Mouse (Mus musculus) urinary bladder, adult 18-20 months (tissue): ENCODE measurements at regions not wholly inside any gene's neighbourhood (a gene's known extent, or its start where the extent isn't known, plus 50 kb on each side); places are given as distances from the start of the nearest gene placed in this dataset.

Experiments used
- DNase-seq, 2 experiments: peaks; one replicate each; pipeline ENCODE4 v3.0.0; 2022; ENCODE audit warnings: low spot score in 2 of 2, mixed read lengths in 2 of 2

DNA sequence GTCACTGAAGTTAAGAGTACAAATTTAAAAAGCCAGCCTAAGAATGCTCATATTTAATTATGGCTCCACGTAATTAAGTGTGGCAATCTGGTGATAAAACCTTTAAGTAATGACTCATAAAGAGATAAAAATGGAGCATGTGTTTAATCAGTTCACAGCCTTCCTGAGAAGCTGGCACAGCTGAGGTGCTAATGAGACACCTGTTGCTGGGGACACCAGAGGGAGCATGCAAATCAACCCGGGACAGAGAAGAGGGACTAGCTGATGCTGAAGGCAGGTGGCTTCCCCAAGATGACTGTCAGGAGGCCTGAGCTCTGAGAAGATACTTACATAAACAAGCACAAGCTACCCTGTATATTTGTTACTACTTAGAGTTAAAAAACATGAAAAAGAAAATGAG, 898.6 kb downstream of the Galc start:
- DNase-seq = no peak

DNA sequence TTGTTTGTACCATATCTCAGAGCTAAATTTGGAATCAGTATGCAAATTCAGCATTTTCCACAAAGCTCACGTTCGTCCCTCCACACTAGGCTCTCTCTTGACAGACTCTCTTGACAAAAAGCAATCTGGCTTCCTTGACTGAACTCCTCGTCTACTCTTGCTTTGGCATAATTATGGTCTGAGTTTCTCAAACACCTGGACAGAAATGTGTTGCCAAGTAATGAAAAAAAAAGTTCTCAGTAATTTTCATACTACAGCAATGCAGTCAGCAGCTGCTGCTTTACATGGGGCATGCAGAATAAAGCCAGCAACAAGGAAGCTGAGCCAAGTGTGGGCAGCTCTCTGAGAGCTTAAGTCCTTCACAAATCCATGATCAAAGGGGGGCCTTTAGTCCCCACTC, 932.7 kb downstream of the Galc start:
- DNase-seq = no peak

DNA sequence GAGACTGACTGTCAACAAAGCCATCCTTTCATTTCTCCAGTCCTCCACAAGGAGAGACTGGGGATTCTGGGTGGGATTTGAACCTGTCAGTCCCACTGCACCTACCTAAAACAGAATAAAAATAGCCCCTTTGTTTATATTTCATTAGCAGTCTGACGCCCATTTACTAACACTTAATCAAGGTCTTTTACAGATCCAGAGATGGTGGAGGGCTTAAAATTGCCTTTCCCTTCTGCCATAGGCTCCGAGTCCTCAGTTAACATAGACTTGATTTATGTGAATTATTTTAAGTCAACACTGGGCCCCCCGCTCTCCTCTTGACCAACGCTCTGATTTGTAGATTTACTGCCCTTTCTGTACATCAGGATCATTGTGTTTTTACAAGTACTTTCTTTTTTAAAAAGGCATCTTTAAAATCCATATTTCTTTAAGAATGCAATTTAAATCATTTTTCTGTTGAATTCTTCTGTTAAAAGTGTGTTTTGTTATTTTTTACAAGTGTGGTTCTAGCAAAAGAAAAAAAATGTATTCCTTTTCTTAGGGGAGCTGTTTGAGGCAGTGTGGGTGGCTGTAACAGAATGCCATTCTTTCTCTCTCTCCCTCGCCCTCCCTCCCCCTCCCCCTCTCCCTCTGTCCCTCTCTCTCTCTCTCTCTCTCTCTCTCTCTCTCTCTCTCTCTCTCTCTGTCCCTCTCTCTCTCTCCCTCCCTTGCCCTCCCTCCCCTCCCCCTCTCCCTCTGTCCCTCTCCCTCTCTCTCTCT, 946.8 kb downstream of the Galc start:
- DNase-seq = no peak

DNA sequence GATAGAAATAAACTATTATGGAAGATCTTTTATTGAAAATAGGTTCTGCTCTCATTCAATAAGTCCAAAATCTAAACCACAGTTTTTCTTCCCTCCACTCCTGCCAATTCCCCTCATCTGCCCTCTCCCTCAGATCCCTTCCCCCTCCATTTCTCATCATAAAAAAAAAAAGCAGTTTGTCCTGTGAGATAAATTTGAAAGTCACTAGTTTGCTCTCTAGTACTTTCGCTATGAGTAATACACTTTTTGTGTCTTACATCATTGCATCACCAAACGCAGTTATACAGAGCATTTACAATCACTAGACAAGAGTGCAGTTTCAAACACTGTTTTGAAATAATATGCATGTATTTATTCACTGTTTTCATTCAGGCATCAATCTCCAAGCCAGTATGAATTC, 980.5 kb downstream of the Galc start:
- DNase-seq = no peak

DNA sequence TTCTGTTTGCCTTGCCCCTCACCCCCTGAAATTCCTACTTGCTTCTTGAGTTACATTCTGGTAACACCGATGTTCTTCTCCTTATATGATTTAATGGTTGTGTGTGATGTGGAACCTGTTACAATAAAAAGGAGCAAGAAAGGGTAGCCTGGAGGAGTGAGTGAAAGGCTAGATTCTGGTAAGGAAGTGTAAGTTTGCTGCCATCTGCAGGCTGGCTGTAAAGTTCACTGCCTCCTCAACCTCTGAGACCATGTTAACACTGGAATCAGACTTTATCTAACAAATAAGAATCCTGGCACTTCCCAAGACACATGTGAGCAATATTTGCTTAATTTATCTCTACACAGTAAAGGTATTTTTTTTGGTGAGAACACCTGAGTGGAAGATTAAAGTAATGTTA, 980.9 kb downstream of the Galc start:
- no peak for DNase-seq
